In the genomic region with DNA sequence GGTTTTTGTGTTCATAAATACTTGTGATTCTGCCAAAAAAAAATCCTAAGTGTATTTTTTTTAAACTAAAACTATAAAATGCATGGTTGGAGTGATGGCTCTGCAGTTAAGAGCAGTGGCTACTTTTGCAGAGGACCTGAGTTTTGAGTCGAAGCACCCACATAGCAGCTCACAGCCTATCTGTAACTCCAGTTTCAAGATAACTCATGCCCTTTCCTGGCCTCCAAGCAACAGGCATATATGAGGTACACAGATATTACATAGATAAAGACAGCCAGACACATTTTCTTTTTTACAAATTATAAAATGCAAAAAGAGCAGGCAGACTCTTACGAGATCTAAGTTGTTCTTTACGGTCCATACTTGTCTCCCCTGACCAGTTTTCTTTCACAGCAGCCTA, we compare ENCODE assay signal across 25 mouse cellular contexts. TPM values are rescaled to one million over a fixed set of nuclear protein-coding genes. Genes with fewer than 3 reads are reported as not detected.
DNase-seq lines count a peak whose midpoint lies in the region; ATAC-seq lines count a peak whose summit lies in the region.
"Had no signal": no experiment of that assay in that cellular context is flagged by ENCODE, and none has a peak within 500 bp of the region (broad histone marks: within the 10 kb centered on the region; RNA-seq: fewer than 3 reads in every experiment).

No protein-coding gene starts in this region.

- no peaks in the 10 kb centered on the region for H3K27me3 ChIP-seq in liver, embryonic 12.5 days (replicated peaks)
- H3K27me3 ChIP-seq in liver, embryonic 13.5 days = no peaks in the 10 kb centered on the region
- H3K27me3 ChIP-seq: forebrain, embryonic 13.5 days; heart, embryonic 12.5 days; heart, embryonic 15.5 days; hindbrain, embryonic 13.5 days had no signal

- H3K4me3 ChIP-seq in liver, embryonic 12.5 days = no peak overlapping the region
- H3K4me3 ChIP-seq in liver, embryonic 13.5 days (replicated peaks) = no peak overlapping the region
- H3K4me3 ChIP-seq: forebrain, embryonic 10.5 days; forebrain, embryonic 13.5 days; heart, embryonic 12.5 days; heart, embryonic 15.5 days; hindbrain, embryonic 10.5 days; hindbrain, embryonic 13.5 days had no signal

- peaks cover 5% of the 10 kb centered on the region for H3K36me3 ChIP-seq in liver, embryonic 12.5 days
- H3K36me3 ChIP-seq in liver, embryonic 13.5 days = peaks cover 1% of the 10 kb centered on the region; the same call in 1 of the 2 replicates
- H3K36me3 ChIP-seq: heart, embryonic 15.5 days had no signal

- no peak overlapping the region for H3K4me2 ChIP-seq in liver, embryonic 12.5 days
- H3K4me2 ChIP-seq in liver, embryonic 13.5 days = no peak overlapping the region
- H3K4me2 ChIP-seq: forebrain, embryonic 13.5 days; heart, embryonic 12.5 days; heart, embryonic 15.5 days; hindbrain, embryonic 13.5 days had no signal

- no peak for DNase-seq in liver
- no peak for DNase-seq in liver, embryonic 13.5 days
- DNase-seq in lung, postnatal 14 days = no peak
- no peak for DNase-seq in cerebellum, adult 18-20 months
- DNase-seq: adrenal gland, adult 8-10 months; adrenal gland, postnatal 25 days; cerebellum, adult 11-12 months; cerebellum, adult 9-10 months; cerebellum, postnatal 14 days; gastrocnemius, postnatal 10 days; gastrocnemius, postnatal 36 days; heart, postnatal 10 days; heart, postnatal 36 days had no signal

- H3K4me1 ChIP-seq in liver, embryonic 12.5 days = peaks cover 13% of the 10 kb centered on the region
- peaks cover 12% of the 10 kb centered on the region for H3K4me1 ChIP-seq in liver, embryonic 13.5 days (replicated peaks)
- H3K4me1 ChIP-seq: forebrain, embryonic 10.5 days; forebrain, embryonic 13.5 days; heart, embryonic 12.5 days; heart, embryonic 15.5 days; hindbrain, embryonic 10.5 days; hindbrain, embryonic 13.5 days had no signal

- H3K9me3 ChIP-seq in liver, embryonic 12.5 days (replicated peaks) = no peaks in the 10 kb centered on the region
- H3K9me3 ChIP-seq in liver, embryonic 13.5 days (replicated peaks) = no peaks in the 10 kb centered on the region
- H3K9me3 ChIP-seq: forebrain, embryonic 10.5 days; forebrain, embryonic 13.5 days; heart, embryonic 15.5 days; hindbrain, embryonic 10.5 days; hindbrain, embryonic 13.5 days had no signal

- 54% methylated on average over 3 of the region's 3 CpGs for WGBS in liver, embryonic 12.5 days (ENCODE audit: insufficient replicate concordance)
- WGBS in liver, embryonic 13.5 days (ENCODE audit: insufficient replicate concordance) = 50% methylated on average over 3 of the region's 3 CpGs

- H3K27ac ChIP-seq in liver, embryonic 12.5 days = peak overlapping the region; percentile 22; the same call in 1 of the 2 replicates
- no peak overlapping the region for H3K27ac ChIP-seq in liver, embryonic 13.5 days
- H3K27ac ChIP-seq: forebrain, embryonic 10.5 days; forebrain, embryonic 13.5 days; heart, embryonic 15.5 days; hindbrain, embryonic 10.5 days; hindbrain, embryonic 13.5 days had no signal

- no peak overlapping the region for H3K9ac ChIP-seq in liver, embryonic 12.5 days
- H3K9ac ChIP-seq in liver, embryonic 13.5 days = no peak overlapping the region
- H3K9ac ChIP-seq: forebrain, embryonic 13.5 days; heart, embryonic 12.5 days; heart, embryonic 15.5 days; hindbrain, embryonic 13.5 days had no signal

- peak; percentile 68; the same call in 1 of the 2 replicates for ATAC-seq in liver, embryonic 12.5 days
- peak; percentile 72 for ATAC-seq in liver, embryonic 13.5 days (ENCODE audit: low read depth)
- ATAC-seq in megakaryocyte progenitor cell, adult 5-6 weeks (replicated peaks; ENCODE audit: poor library complexity) = 0 out of 2 replicates have a peak, but pooled peaks have one; percentile 17
- ATAC-seq: activated CD4-positive, CD25-positive, alpha-beta regulatory T cell, adult 4 months; CD4-positive, CD25-positive, alpha-beta regulatory T cell, adult 4 months; forebrain, embryonic 13.5 days; forebrain, embryonic 16.5 days; hindbrain, embryonic 16.5 days had no signal

RNA-seq across cellular contexts. Expression of gene Bbs4, which starts 16.8 kb away (rescaled TPM):
- 2.8 and 3.3 TPM in 2 replicates for polyA plus RNA-seq in liver, embryonic 12.5 days (2016; fragmentation: Nextera tagmentation; extraction: Ambion mirVana)
- 2.7 and 3.2 TPM in 2 replicates for polyA plus RNA-seq in liver, embryonic 13.5 days (2015; fragmentation: Nextera tagmentation; extraction: Ambion mirVana)
- total RNA-seq in megakaryocyte progenitor cell, adult 5-6 weeks (2015) = 3.5 and 8.7 TPM in 2 replicates
- 7.6 and 9.7 TPM in 2 replicates for total RNA-seq in megakaryocyte progenitor cell, adult 5-6 weeks (2017)

RNA-seq across cellular contexts. Expression of gene Adpgk, which starts 45.2 kb away (rescaled TPM):
- polyA plus RNA-seq in liver, embryonic 12.5 days (2016; fragmentation: Nextera tagmentation; extraction: Ambion mirVana) = 27.4 and 28.8 TPM in 2 replicates
- 16.6 and 19.6 TPM in 2 replicates for polyA plus RNA-seq in liver, embryonic 13.5 days (2015; fragmentation: Nextera tagmentation; extraction: Ambion mirVana)
- 86.5 and 87.4 TPM in 2 replicates for total RNA-seq in megakaryocyte progenitor cell, adult 5-6 weeks (2015)
- 54.3 and 57.9 TPM in 2 replicates for total RNA-seq in megakaryocyte progenitor cell, adult 5-6 weeks (2017)

Comparison
In these comparisons a context has a peak if more than half of its experiments do, and no peak if none do; other contexts are left out.
1. ATAC-seq: peak in every context shown above with its lines; median percentile 72 in liver, embryonic 13.5 days; 68 in liver, embryonic 12.5 days; 17 in megakaryocyte progenitor cell, adult 5-6 weeks.